Mouse (Mus musculus): ENCODE measurements around the gene Medag.

Gene Medag

GRCm38 (mm10) chr5:149430943-149431342 is 19.4 kb downstream of the Medag start:
- no peak for DNase-seq

- peak; percentile 9 to 15 for DNase-seq
Observed at GRCm38 (mm10) chr5:149433618-149434017, 22.1 kb downstream of the Medag start.

GRCm38 (mm10) chr5:149434141-149434690 is 22.7 kb downstream of the Medag start:
- no peak for DNase-seq

DNA sequence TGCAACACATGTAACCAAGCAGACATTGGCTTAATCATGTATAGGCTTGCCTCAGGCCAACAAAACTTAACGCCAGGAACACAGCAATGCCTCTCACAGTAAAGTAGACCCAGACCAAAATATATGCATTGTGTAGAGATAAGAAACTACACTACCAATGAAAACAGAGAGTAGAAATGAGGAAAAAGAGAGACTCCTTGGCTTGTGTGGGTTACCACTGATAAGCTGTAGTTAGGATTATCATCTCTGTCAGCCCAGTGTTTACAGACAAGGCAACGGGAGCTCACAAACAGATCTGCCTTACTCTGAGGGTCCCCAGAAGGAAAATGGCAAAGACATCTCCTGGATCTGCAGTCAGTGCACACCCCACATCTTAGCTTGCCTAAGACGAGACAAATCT is 25.0 kb downstream of the Medag start:
- DNase-seq = no peak

DNA sequence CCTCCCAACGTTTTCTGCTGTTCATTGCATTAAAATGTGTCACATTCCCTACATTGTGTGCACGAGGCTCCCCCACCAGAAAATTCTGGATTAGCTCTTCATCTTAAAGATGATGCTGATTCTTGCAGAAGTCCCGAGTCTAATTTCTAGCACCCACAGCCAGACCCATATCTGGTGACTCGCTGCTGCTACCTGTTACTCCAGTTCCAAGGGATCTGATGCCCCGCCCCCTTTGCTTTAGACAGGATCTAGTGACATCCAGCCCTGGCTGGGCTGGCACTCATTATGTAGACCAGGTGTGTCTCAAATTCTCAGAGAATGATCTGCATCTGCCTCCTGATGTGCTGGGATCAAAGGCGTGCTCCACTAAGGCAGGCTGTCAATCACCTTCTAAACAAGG is 25.6 kb downstream of the Medag start:
- no peak for DNase-seq

DNA sequence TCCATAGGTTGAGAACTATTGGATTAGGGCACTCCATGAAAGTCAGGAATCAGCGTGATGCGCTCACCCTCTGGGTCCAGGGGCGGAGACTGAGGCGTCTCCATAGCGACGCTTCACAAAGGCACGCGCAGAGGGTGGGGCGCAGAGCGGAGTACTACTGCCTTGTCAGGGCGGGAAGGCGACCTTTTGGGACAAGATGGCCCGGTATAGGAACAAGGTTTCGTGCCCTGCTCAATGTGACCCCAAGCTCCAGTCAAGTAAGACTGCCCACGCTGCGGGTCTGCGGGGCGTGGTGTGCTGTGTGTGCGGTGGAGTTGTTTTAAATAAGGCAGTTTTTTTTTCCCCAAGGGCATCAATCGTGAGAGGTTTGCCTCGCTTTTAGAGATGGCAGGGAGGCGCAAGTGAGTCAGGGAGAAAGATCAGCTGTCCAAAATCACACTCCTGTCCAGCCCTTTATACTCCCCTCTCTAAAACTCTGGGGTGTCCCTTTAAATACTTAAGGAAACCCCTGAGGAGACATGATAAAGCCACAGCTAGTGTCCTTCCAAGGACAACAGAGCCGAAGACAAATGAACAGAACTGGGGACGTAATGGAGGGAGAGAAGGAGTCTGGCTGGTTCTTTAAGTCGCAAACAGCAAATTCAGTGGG is 28.1 kb downstream of the Medag start, which contains the start of gene Tex26:
Tex26 (plus strand) TSS at position 130 of the 649 bp plus-strand sequence.
- DNase-seq = peak; percentile 78 to 84

DNA sequence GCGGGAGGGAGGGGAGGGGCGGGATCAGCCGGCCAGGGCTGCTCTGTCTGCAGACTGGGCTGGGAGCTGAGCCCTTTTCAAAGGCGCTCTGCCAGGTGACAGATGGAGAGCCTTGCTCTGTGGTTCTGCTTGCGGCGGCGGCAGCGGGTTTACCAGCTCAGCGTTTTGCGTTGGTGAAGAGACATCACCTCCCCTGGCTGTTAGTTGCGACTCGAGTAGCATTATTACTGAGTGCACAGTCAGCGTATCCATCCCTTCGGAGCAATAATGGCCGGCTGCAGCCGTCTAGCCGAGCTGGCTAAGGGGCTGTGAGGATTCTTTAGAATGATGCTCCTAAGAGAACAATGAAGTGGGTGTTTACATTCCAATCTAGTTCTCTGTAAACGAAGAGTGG is 28.6 kb downstream of the Medag start:
- DNase-seq = peak; percentile 65 to 71

DNA sequence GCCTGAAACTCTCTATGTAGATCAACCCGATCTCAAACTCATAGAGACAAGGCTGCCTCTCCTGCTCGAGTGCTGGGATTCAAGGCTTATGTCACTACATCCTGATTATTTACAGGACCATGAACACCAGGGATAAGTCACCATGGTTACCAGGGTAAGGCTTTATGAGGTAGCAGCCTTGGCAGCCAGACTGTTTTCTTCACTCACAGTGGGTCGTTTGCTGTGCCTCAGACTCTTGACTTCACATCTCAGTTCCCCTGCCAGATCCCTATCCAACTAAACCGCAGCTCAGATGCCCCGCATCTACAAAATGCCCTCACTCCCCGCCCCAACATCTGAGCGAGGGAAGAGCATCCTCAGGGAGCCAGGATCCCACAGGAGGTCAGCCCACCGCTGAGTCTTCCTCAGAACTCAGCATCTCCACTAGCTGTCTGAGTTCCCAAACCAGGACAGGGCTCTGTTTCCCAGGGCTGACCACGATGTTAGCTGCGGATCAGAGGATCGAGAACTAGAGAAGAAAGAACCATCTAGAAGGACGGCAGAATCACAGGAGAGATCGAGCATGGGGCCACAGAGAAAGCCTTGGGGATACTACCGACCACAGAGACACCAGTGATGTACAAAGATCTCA is 30.2 kb downstream of the Medag start:
- DNase-seq = no peak

DNA sequence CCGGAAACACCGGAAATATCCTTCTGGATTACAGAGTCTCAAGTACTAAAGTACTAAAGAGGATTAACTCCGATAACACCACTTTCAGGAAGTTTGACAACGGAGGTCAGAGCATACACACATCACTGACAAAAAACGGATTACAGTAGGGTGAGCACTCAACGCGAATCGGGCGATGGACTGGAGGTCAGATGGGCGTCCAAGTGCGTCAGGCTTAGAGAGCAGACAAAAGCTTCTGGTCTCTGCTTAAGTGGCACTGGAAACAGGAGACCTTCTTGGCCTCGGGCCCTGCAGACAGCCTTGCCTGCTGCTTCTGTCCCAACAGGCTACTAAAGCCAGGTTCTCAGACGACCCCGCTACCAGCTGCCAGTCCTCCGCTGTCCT is 30.7 kb downstream of the Medag start:
- no peak for DNase-seq

DNA sequence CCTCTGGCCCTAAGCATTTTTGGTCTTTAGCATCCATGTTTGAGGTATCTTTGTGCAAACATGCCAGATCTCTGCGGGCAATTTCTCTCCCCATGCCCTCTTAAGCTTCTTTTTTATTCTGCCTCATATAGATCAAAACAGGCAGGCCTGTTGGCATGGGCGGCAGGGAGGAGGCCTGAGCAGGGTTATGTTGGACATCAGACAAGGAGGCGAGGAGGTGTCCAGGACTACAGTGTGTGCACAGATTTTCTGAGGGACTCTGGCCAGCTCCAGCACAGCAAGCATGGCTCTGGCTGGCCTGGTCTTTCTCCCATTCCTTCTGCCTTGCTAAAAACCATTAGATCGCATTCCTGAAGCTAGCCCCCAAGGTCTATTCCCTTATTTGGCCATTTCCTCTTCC is 32.9 kb downstream of the Medag start:
- DNase-seq = no peak

DNA sequence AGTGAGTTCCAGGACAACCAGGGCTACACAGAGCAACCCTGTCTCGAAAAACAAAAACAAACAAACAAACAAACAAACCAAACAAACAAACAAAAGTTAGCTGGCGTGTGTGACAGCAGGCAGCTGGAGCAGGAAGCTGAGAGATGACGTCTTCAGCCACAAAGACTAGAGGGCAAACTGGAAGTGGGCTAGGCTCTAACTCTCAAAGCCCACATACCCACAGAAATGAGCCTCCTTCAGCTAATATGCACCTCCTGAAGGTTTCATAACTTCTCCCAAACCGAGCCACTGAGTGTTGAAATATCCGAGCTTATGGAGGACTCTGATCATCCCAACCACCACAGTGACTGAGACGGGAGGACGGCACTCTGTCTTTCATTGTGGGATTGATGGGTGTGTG is 34.9 kb downstream of the Medag start:
- DNase-seq = no peak

DNA sequence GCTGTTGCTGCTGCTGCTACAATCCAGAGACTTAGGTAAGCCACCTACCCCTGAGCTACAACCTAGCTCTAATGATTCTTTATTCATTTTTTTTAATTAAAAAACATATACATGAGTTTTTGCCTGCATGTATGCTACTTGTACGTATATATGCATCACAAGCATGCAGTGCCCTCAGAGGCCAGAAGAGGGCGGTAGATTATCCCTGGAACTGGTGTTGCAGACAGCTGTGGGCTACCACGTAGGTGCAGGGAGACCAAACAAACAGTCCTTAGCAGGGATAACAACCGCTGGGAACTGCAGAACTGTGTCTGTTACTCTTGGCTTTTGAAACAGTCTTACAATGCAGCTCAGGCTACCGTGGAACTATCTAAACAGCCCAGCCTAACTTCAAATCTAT is 36.2 kb downstream of the Medag start:
- DNase-seq = peak; percentile 16 to 18

- no peak for DNase-seq
Observed at GRCm38 (mm10) chr5:149449406-149449805, 37.9 kb downstream of the Medag start.

DNA sequence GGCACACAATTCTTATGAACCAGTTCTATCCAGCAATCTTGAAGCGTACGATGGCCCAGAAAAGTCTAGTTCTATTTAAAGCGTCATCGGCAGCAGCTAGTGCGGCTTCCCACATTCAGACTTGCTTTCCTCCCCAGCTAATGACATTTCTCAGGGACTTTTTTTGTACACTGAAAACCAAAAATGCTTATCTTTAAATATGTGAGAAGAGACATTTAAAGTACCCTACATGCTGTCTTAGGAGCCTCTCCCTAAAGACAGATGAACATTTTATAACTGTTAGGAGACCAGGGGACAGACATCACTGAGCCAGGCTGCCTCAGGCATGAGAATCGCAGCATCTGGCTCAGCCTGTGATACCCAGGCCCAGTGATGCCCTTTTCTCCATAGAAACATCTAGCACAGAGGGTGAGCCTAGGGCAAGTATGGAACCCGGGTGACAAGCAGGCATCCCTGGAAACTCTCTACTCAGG is 39.7 kb downstream of the Medag start:
- no peak for DNase-seq

DNA sequence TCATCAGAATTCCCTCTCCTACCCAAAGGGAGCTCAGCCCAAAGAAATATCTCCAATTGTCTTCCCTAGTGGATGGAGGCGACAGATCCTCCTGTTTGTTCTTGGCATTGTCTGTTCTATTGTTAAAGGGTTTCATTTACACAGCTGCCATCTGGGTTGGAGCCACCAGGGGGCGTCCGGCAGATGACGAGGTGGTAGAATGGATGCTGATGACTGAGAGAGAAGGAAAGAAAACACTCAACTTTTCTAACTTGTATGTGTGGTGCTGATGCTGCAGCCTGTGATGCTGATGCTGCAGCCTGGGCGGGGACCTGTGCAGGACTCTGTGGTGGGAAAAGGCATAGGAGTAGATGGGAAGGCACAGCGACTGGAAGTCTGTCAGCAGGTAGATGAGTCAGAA is 42.7 kb downstream of the Medag start:
- DNase-seq = peak; percentile 78 to 83

- peak; percentile 24 to 28 for DNase-seq
Observed at GRCm38 (mm10) chr5:149456544-149456943, 45.0 kb downstream of the Medag start.

DNA sequence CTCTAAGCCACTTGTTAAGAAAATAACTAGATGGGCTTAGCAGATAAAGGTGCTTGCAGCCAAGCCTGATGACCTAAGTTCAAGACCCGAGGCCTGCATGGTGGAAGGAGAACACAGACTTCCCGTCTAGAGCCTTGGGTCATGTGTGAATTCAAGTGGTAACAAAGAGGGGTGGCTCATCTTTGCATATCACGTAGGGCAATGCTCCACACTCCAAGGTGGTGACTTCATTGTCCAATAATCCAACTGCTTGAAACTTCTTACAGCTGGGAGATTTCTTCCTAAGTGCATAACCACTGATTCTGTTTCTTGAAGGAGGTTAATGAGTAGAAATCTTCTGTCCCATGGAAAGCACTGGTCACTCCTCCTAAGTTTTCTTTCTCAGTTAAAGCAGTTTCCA is 50.5 kb downstream of the Medag start:
- no peak for DNase-seq

- DNase-seq = peak in 1 of 2 experiments; percentile 23
Observed at GRCm38 (mm10) chr5:149465305-149465704, 53.8 kb downstream of the Medag start.

DNA sequence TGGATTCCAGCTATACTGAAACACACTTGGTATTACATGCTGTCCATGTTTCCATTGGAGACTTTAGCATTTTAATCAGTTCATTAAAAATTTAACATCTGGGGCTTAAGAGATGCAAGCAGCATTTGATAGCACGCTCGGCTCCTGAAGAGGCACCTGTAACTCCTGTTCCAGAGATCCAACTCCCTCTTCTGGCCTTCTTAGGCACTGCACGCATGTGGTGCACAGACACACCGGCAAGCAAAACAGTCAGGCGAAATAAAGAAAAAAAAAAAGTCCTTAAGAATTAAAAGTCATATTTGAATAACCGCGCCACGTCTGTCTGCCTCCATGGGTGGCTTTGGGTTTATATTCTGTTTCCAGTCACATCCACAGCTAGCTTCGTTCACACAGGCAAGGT is 62.6 kb downstream of the Medag start:
- no peak for DNase-seq

GRCm38 (mm10) chr5:149474701-149475468 is 63.3 kb downstream of the Medag start:
- DNase-seq = no peak
